Mouse (Mus musculus): ENCODE results near the gene Shc3.

Gene Shc3

GRCm38 (mm10) chr13:51567411-51567851 lies 1.8 kb downstream of the Shc3 start:
- no peak for DNase-seq

- DNase-seq, result no peak
These were observed 2.2 kb downstream of the Shc3 start for GRCm38 (mm10) chr13:51567078-51567395.

DNA sequence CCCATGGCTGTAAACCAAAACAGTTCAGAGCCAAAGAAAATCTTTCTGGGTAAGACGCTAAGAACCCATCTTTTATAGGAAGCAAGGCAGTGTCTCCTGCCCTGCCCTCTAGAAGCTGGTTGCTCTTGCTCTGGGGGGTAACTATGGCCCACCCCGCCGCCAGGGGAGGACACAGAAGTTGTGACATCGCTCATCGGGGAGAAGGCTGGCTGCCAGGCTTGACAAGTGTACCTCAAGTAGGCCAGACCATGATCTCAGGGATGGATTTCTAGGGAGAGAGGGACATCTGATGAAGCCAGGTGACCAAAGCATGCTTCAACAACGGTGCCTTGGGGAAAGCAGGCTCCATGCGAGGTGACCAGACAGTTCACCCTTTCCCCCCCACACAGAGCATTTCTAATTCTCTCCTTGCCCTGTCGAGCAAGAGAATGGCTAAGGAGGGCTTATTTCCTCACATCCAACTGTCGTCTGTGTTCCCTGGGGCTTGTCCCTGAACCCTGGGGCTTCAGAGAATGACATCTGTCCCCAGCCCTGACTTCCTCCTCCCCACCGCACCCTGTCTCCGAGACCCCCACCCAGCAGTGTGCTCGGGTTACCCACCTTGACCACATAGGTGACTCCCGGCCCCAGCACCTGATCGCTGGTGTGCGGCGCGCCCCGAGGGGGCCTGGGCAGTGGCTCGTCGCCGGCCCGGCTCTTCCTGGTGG lies 2.7 kb downstream of the Shc3 start:
- DNase-seq, result no peak

GRCm38 (mm10) chr13:51564741-51565140 lies 4.5 kb downstream of the Shc3 start:
- no peak for DNase-seq

DNA sequence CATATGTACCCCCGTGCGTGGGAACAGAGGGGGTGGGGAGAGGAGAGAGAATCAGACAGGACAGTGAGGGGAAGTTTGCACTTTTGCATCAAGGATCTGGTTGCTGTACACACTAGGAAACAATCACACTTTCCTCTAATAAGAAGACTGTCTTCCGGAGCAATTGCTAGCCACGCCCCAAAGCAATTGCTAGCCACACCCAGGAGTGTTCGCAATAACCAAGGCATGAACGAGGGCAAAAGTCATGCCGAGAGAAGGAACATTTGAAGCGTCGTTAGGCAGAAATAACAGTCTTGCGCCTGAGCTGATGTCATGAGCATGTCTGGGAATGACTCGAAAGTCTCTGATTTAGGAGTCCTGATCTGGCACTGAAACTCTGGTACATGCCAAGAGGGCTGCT lies 15.9 kb downstream of the Shc3 start:
- no peak for DNase-seq

GRCm38 (mm10) chr13:51552233-51552632 lies 17.0 kb downstream of the Shc3 start:
- DNase-seq, result no peak

- DNase-seq, result no peak
These were observed 17.4 kb downstream of the Shc3 start for GRCm38 (mm10) chr13:51551824-51552223.

- DNase-seq, result no peak
These were observed 29.4 kb downstream of the Shc3 start for GRCm38 (mm10) chr13:51539816-51540215.

DNA sequence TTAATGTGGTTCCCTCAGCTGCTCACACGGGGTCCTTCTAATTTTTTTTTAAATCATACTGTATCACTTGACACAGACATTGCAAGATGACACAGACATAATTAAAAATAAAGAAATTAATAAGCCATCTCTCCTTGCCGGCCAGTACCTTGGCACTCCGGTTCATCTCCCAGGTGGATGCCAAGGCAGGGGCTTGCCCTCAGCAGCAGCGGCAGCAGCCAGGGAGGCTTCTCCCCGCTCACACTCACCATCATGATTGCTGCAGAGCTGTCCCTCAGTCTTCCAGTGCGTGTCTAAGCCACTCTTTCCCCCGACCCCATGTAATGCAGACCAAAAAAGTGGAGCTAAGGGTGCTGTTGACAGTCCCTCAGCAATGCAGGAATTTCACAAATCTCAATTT lies 33.9 kb downstream of the Shc3 start:
- no peak for DNase-seq

- no peak for DNase-seq
These were observed 42.7 kb downstream of the Shc3 start for GRCm38 (mm10) chr13:51526480-51526879.

- no peak for DNase-seq
These were observed 44.9 kb downstream of the Shc3 start for GRCm38 (mm10) chr13:51524316-51524715.

GRCm38 (mm10) chr13:51523311-51523710 lies 45.9 kb downstream of the Shc3 start:
- DNase-seq, result no peak

- no peak for DNase-seq
These were observed 50.3 kb downstream of the Shc3 start for GRCm38 (mm10) chr13:51518880-51519279.

DNA sequence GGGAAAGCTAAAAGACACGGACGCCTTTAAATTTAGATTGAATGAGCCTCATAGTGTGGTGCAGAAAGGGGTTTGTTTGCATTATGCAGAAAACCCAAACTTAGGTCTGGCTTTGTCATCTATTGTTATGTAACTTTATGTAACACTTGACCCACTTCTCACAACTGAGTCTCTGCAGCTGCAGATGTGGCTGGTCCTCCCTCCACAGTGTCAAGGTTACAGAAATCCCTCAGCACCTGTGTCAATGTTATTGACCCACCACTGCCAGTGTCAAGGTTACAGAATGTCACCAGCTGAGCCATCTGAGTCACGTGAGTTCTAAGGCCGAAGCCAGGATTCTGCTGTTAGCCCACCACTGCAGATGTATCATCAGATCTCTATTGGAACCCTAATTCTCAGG lies 51.3 kb downstream of the Shc3 start:
- no peak for DNase-seq

DNA sequence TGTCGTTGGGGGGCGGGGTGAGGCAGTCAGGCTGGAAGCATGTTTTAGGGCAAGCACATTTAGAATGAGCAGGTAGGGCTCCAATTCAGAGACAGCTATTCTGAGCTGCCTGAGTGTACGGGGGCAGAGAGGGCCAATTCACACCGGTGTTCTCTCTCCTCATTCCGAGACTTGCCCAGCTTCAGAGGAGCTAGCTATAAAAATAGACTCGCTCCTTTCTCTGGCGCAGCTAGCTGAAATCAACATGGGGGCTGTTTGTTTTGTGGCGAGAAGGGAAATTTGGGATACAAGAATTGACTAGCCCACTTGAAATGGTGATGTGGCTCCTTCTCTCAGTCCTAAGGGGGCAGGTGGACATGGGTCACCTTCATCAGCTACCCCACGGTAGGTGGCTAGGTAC lies 60.4 kb downstream of the Shc3 start:
- DNase-seq, result no peak

DNA sequence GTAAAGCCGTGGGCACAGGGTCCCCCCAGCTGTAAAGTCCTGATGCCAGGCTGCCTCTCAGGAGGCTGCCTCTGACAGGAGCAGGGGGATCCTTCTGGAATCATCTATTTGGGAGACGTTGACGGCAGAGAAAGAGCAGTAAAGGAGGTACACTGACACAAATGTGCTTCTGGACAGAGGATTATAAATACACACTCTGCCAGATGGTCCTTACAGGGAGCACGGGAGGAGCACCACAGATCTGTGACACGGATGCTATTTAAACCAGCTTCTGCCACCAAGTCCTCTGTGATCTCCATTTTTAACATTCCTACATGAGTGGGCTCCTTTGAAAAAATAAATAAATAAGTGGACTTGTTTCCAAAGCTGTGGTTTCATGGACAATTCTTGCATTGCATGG lies 63.5 kb downstream of the Shc3 start:
- DNase-seq, result no peak

DNA sequence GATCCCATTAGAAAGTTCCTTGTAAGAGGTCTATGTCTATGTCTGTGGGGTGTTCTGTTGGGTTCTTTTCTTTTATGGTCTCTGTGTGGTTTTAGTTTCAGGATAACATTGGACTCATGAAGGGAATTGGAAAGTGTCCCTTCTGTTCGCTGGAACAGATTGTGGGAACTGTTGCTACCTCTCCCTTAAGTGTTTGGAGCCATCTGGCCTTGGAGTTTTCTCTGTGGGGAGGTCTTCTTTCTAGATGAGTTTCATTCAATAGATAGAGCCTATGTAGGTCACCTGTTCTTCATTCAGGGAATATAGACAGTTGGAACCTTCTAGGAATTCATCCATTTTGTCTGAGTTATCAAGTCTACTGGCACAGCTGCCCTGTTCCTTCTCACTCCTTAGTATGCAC lies 69.5 kb downstream of the Shc3 start:
- DNase-seq, result no peak

DNA sequence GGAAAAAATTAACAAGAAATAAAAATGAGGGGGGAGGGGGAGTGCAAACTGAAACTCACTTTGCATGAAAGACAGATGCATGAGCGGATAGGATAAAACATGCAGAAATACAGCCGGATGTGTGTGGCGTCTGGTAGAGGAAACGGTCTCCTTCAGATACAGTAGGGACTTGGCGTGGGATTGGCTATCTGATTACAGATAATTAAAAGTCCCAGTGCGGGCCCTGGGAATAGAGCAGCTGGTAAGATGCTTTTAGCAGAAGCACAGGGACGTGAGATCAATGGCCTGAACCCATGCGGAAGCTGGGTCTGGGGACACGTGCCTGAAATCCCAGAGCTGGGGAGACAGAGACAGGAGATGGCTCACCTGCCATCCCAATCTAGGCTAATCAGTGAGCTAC lies 75.5 kb downstream of the Shc3 start:
- DNase-seq, result no peak

- no peak for DNase-seq
These were observed 77.4 kb downstream of the Shc3 start for GRCm38 (mm10) chr13:51491649-51492435.

DNA sequence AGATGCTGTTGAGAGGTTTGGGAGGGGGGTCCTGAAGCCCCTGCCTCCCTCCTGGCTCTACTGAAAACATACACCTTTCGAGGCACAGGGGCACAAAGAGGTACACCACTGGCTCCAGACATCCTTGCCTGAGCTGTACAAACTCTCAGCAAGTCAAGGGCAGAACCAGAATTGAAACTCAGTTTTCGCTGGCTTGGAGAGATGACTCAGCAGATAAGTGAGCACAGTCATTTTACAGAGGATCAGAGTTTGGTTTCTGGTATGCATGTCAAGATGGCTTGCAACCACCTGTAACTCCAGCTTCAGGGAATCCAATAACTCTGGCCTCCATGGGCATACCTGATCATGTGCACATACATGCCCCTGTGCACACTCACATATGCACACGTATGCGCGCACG lies 79.0 kb downstream of the Shc3 start:
- no peak for DNase-seq

GRCm38 (mm10) chr13:51488945-51489344 lies 80.3 kb downstream of the Shc3 start:
- no peak for DNase-seq

GRCm38 (mm10) chr13:51485291-51485690 lies 83.9 kb downstream of the Shc3 start:
- no peak for DNase-seq

DNA sequence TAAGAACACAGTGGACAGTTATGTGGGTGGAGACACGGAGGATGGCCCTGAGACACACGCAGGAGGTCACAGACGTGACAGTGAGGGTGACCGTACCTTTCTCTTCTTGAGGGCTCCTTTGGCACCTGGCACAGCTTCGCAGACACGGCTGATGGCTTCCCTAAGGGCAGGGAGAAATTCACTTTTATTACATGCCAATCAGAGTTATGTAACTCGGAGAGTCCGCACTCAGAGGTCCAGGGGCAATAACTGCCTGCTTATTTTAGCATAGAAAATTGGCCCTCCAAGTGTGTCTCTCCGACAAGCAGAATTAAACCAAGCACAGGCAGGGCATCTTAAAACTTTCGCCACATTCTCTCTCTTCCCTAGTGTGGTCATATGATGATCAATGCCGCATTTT lies 86.4 kb downstream of the Shc3 start:
- DNase-seq, result peak in 1 of 2 experiments; percentile 44

GRCm38 (mm10) chr13:51480341-51481011 lies 88.7 kb downstream of the Shc3 start:
- no peak for DNase-seq
